Mouse (Mus musculus): ENCODE data around the gene Arsa.

DNA sequence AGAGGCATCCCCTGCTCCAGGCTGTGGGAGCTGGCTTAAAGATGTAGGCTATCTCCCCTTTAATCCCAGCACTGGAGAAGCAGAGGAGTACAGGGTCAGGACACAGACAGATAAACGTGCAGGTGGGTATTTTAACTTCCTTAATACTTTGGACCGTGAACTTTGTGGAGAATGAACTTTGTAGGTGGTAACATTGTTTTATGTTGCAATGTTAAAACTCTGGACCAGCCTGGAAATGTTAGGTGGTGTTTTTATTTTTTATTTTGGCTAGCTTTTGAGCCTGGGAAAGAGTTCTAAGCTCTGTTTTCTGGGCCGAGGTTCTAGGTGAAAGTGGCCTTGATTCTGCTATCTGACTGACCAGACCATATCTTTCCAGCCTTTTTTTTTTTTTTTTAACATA, 46.0 kb downstream of the Arsa start:
- no peak for TF ChIP-seq POLR2A (IDR thresholded peaks at IDR 0.05; ENCODE audit: insufficient read length, low read depth)
- TF ChIP-seq E2F4 (IDR thresholded peaks at IDR 0.05; ENCODE audit: insufficient read depth): no peak
- no peak for TF ChIP-seq MAX (IDR thresholded peaks at IDR 0.05; ENCODE audit: low read depth)
- TF ChIP-seq MYOG (IDR thresholded peaks at IDR 0.05; ENCODE audit: control insufficient read depth in 1 of 3, insufficient read depth in 1 of 3, insufficient read length in 2 of 3, low read depth in 2 of 3): no peak
- no peak for TF ChIP-seq TCF12 (IDR thresholded peaks at IDR 0.05; ENCODE audit: insufficient read depth, poor library complexity, severe bottlenecking)
- TF ChIP-seq CEBPB (IDR thresholded peaks at IDR 0.05; ENCODE audit: insufficient read depth, poor library complexity, severe bottlenecking): no peak
- no peak for TF ChIP-seq SRF (IDR thresholded peaks at IDR 0.05; ENCODE audit: control insufficient read depth, insufficient read length, low read depth)
